Mouse (Mus musculus): ENCODE measurements around the gene Bud23.
"Not testable (repeated sequence)": the region's sequence is repeated elsewhere in the genome, so short reads cannot be mapped to it uniquely, and the experiment has no call there.

Gene Bud23

GRCm38 (mm10) chr5:135064909-135065446, at the start of gene Bud23:
TSS of gene Bud23 (minus strand) at chr5:135064959.
- not testable (repeated sequence) for DNase-seq (ENCODE audit: low spot score in 2 of 2)

- DNase-seq (ENCODE audit: low spot score in 2 of 2): no peak
Observed at GRCm38 (mm10) chr5:135113782-135114181, 49.0 kb upstream of the Bud23 start.

GRCm38 (mm10) chr5:135109976-135110375, 45.2 kb upstream of the Bud23 start:
- DNase-seq (ENCODE audit: low spot score in 2 of 2): no peak

GRCm38 (mm10) chr5:135109426-135109825, 44.7 kb upstream of the Bud23 start:
- DNase-seq (ENCODE audit: low spot score in 2 of 2): no peak

GRCm38 (mm10) chr5:135109017-135109416, 44.3 kb upstream of the Bud23 start:
- DNase-seq (ENCODE audit: low spot score in 2 of 2): no peak

GRCm38 (mm10) chr5:135107521-135108501, 43.1 kb upstream of the Bud23 start:
- DNase-seq (ENCODE audit: low spot score in 2 of 2): peak in 1 of 2 experiments; percentile 11

- peak in 1 of 2 experiments; percentile 58 for DNase-seq (ENCODE audit: low spot score in 2 of 2)
Observed at GRCm38 (mm10) chr5:135106758-135107256, 42.0 kb upstream of the Bud23 start.

- no peak for DNase-seq (ENCODE audit: low spot score in 2 of 2)
Observed at GRCm38 (mm10) chr5:135103999-135104660, 39.4 kb upstream of the Bud23 start.

- no peak for DNase-seq (ENCODE audit: low spot score in 2 of 2)
Observed at GRCm38 (mm10) chr5:135100981-135101380, 36.2 kb upstream of the Bud23 start.

GRCm38 (mm10) chr5:135089653-135090052, 24.9 kb upstream of the Bud23 start, which contains the start of gene Mlxipl:
TSS of gene Mlxipl (plus strand) at chr5:135089890.
- DNase-seq (ENCODE audit: low spot score in 2 of 2): no peak

- no peak for DNase-seq (ENCODE audit: low spot score in 2 of 2)
Observed at GRCm38 (mm10) chr5:135086871-135087270, 22.1 kb upstream of the Bud23 start.

GRCm38 (mm10) chr5:135080539-135080938, 15.8 kb upstream of the Bud23 start:
- no peak for DNase-seq (ENCODE audit: low spot score in 2 of 2)

GRCm38 (mm10) chr5:135079578-135079977, 14.8 kb upstream of the Bud23 start:
- DNase-seq (ENCODE audit: low spot score in 2 of 2): no peak

GRCm38 (mm10) chr5:135078482-135078810, 13.7 kb upstream of the Bud23 start:
- no peak for DNase-seq (ENCODE audit: low spot score in 2 of 2)

GRCm38 (mm10) chr5:135077564-135078481, 13.1 kb upstream of the Bud23 start, which contains the start of gene Vps37d:
TSS of gene Vps37d (minus strand) at chr5:135078266.
- DNase-seq (ENCODE audit: low spot score in 2 of 2): peak; percentile 70 to 92

GRCm38 (mm10) chr5:135076931-135077505, 12.3 kb upstream of the Bud23 start:
- peak in 1 of 2 experiments; percentile 31 for DNase-seq (ENCODE audit: low spot score in 2 of 2)

- no peak for DNase-seq (ENCODE audit: low spot score in 2 of 2)
Observed at GRCm38 (mm10) chr5:135076368-135076767, 11.6 kb upstream of the Bud23 start.

GRCm38 (mm10) chr5:135075655-135076054, 10.9 kb upstream of the Bud23 start:
- no peak for DNase-seq (ENCODE audit: low spot score in 2 of 2)

- no peak for DNase-seq (ENCODE audit: low spot score in 2 of 2)
Observed at GRCm38 (mm10) chr5:135073349-135074150, 8.8 kb upstream of the Bud23 start.

GRCm38 (mm10) chr5:135072720-135073119, 8.0 kb upstream of the Bud23 start:
- no peak for DNase-seq (ENCODE audit: low spot score in 2 of 2)
